Mouse (Mus musculus) c-Kit-positive CD71-positive TER-119-negative erythroid progenitor cells, embryonic 14.5 days (primary cell): ENCODE results near the gene Hfe2.

Source experiments
- DNase-seq: peaks from one replicate; pipeline ENCODE4 v3.0.0-alpha.2; 2013; ENCODE audit warnings: low read depth

The Hfe2 gene

GRCm38 (mm10) chr3:96528506-96528905, 3.5 kb downstream of the Hfe2 start:
- no peak for DNase-seq

GRCm38 (mm10) chr3:96532050-96532449, 7.1 kb downstream of the Hfe2 start:
- DNase-seq = no peak

- no peak for DNase-seq
Observed at GRCm38 (mm10) chr3:96534300-96534699, 9.3 kb downstream of the Hfe2 start.

DNA sequence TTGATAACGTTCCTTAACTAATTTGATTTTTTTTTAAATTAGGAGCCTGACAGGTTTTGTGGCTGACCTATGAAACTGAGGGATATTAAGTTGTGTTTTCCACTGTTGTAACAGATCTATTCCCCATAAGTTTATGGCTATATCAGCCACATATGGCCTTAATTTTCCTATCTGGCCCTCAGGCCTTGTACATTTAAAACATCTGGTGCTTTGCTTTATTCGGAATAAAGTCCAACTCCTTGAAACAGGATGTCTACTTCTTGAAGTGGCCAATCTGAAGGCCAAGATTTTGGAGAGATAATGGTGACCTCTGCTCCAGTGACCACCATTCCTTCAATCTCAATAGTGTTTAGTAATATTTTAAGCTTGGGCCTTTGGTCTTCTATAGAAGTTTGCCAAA, 14.3 kb downstream of the Hfe2 start:
- no peak for DNase-seq

DNA sequence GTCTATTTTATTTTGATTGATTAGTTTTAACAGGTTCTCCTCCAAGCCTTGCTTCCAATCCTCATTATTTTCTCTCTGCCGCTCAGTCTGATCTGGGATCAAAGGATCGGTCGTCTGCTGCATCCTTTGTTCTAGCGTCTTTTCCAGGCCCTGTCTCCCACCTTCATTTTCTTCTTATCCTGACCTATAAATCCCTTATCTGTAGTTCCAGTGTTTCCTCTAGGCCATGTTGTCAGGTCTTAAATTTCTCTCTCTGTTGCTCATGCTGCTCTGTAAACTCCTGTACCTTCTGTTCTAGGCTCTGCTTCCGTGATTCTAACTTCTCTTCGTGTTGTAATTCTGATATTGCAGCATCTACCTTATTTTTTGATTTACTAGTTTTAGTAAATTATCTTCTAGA, 15.8 kb downstream of the Hfe2 start:
- no peak for DNase-seq

DNA sequence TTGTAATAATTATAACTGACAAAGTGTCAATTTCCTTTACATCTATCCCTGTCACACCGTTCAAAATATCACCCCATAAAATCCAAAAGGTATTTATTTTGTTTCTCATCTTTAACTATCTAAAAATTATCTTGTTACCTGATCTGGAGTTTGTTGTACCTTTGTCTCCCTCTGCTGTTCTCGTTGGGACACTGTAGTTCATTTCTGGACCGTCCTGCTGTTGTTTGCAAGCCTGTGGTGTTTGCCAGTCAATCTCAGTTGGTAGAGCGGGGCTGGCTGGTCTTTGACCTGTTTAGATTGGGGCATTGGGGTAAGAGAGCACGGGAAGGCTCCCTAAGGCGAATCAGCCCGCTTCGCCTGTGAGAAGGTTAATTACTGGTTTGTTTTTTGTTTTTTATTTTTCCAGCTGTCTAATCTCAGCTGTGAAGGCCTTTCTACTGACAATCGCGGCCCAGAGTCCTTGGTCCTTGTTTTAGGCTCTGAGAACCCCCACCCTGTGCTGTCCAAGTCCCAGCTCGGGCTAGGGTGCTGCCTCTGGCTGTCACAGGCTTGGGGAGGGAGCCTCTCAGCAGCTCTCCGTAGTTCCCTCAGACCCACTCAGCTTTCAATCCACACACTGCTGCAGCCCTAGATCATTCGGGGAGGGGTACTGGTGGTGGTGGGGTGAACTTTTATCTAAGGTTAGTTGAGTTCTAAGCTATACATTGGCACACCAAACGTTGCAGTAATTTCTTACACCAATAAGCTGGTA, 16.5 kb downstream of the Hfe2 start:
- DNase-seq = no peak

DNA sequence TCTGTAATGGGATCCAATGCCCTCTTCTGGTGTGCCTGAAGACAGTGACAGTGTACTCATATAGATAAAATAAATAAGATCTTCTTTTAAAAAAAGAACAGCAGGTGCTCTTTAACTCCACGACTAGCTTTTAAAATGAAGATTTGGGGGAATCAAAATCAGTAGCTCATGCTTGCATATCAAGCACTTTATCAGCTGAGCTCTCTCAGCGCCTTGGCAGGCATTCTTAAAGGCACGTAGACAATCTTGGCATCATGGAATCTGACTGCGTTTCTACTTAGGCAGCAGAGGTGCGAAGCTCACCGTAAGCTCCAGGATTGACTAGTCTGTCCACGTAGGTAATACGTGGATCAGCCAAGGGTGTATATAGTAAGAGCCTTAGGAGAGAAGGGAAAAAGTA, 17.6 kb downstream of the Hfe2 start:
- no peak for DNase-seq

- DNase-seq = no peak
Observed at GRCm38 (mm10) chr3:96543345-96543744, 18.4 kb downstream of the Hfe2 start.

- DNase-seq = no peak
Observed at GRCm38 (mm10) chr3:96545565-96545964, 20.6 kb downstream of the Hfe2 start.

DNA sequence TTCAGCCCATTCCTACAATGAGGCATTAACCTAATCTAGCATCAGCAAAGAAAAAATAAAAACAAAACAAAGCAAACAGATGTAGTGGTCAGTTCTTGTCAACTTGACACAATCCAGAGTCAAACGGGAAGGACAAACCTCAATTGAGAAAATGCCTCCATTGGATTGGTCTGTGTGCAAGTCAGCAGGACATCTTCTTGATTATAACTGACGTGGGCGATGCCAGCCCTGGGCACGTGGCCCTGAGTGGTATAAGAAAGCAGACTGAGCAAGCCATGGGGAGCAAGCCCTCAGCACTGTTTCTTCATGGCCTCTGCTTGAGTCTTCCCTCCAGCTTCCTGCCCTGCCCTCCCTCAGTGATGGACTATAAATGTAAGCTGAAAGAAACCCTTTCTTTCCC, 21.9 kb downstream of the Hfe2 start:
- DNase-seq = no peak

DNA sequence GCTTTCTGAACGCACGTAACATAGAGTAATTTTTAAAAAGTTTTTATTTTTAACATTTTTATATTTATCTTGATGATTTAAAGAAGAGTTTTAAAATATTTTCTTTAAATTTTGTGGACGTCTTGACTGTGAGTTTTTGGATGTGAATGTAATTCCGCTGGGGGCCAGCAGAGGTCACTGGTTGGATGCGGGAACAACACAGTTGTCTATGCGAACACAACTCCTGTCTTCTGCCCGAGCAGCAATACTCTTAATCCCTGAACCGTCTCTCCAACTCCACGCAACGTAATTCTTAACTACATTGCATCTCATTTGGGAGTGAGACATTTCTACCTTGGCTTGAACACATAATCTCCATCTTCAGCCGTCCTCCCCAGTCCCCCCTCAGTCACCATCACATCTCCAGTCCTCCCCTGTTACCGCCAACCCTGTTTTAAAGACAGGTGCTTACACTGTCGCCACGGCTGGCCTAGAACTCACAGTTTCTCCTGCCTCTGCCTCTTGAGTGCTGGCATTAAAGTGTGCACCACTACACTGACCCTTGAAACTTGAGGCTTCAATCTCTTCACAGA, 22.5 kb downstream of the Hfe2 start:
- no peak for DNase-seq

- DNase-seq = no peak
Observed at GRCm38 (mm10) chr3:96548824-96549223, 23.9 kb downstream of the Hfe2 start.

DNA sequence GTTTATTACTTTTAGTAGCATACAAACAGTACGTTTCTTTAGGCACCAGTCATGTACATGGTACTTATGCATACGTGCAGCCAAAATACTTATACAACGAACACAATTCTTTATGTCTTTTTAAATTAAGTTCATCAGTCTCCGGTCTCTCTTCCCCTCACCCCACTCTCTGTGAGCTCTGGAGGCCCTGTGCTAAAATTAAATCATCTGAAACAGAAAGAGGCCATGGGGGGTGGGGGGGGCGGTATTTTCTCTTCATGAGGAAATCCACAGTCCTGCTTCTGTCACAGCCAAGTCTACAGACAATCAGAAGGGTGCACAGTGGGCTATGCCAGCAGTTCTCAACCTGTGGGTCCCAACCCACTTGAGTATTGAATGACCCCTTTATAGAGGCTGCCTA, 24.4 kb downstream of the Hfe2 start:
- DNase-seq = no peak

- DNase-seq = peak; percentile 82
Observed at GRCm38 (mm10) chr3:96551203-96551602, 26.2 kb downstream of the Hfe2 start.

- no peak for DNase-seq
Observed at GRCm38 (mm10) chr3:96551890-96552289, 26.9 kb downstream of the Hfe2 start.

DNA sequence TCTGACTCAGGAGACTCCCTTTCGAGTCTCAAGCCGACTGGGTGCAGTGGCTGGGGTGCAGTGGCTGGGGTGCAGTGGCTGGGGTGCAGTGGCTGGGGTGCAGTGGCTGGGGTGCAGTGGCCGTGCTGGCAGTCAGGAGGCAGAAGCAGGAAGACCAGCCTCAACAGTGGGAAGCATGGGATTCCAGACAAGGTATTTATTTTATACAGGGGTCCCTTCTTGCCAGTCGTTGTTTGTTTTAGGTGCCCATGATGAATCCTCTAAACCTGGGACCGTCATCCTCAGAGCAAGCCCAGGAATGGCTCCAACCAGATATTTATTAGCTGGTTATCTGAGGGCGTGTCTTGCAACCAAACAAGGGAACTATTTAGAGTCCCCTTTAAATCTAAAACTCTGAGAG, 28.6 kb downstream of the Hfe2 start:
- DNase-seq = no peak

DNA sequence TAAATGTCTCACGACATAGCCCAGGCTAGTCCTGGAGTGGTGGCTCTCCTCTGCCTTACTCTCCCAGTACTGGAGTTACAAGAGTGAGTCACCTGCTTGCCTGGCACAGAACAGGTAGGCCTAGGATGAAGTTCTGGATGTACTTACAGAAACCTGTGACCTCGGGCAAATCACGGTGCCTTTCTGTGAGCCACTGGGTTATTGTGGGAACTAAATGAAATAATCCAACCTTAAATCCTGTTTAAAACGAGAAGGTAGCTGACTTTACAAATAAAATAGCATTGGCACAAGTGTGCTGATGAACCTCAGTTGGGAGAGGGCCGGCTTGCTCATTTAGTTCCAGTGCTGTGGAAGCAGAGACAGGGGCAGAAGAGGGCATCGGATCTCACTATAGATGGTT, 29.3 kb downstream of the Hfe2 start:
- no peak for DNase-seq

- no peak for DNase-seq
Observed at GRCm38 (mm10) chr3:96555041-96555596, 30.1 kb downstream of the Hfe2 start.

- no peak for DNase-seq
Observed at GRCm38 (mm10) chr3:96555999-96556614, 31.1 kb downstream of the Hfe2 start.

DNA sequence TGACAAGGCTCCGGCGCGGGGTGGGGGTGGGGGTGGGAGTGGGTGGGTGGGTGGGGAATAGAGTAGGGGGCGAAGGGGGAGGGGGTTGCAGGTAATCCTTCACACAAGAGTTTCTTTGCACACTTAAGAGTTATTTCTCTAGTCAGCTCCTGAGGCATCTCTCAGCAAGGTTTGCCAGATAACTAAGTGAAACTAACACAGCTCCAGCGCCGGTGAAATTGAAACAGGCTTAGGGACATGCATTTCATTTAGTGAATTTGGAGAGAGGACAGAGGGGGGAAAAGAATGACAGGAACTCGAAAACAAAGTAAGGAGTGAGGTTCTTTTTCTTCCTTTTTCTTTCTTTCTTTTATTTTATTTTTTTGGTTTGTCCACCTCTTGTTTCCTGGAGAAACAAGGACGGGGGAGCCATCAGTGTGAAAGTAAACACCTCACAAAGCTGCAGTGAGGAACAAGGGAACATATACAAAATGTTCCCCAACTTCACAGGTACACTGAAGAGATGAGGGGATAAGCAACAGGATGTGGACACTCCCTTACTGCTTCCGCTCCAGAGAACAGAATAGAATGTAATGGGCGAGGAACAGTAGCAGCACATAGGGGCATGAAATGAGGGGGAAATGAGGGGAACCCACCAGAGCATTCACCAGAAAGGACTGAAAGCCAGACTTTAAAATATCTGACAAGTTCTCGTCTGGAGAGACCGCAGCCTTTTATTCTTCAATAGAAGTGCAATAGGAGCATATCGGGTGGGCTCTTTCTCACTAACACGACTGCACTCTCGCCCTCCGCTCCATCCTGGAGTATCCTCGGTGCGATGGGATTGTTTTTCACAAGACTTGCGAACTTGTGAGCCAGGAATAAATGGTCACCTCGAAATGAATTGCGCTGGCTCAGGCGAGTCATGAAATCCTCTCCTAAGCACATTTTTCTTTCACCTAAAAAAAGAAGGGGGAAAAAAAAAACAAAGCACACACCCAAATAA, 32.0 kb downstream of the Hfe2 start:
- DNase-seq = no peak

DNA sequence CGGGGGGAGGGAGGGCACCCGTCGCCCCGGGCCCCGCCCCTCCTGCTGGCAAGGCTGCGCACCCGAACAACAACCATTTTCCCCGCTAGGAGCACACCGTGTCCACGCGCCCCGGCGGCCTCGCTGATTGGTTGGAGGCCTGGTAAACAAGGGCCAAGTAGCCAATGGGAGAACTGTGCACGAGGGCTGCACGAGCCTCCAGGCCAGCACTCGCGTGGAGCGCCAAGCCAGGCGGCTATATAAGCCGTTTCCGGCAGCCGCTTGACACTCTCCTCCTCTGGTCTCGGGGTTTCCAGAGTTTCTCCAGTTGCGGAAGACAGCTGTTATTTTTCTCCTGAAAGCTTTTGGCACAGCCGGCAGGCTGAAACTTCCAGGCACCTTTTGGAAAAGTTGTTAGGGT, 32.7 kb downstream of the Hfe2 start, which contains the start of gene Txnip:
Gene Txnip, plus strand, starts transcription at position 264 of the 400 bp plus-strand sequence.
- DNase-seq = peak; percentile 98

GRCm38 (mm10) chr3:96558159-96558558, 33.2 kb downstream of the Hfe2 start:
- no peak for DNase-seq
